Mouse (Mus musculus): ENCODE data around the gene Slmap.

The Slmap gene

GRCm38 (mm10) chr14:26413581-26413980, 121.2 kb downstream of the Slmap start:
- no peak for TF ChIP-seq GATA4 (IDR thresholded peaks at IDR 0.05; ENCODE audit: insufficient replicate concordance, low read length)

GRCm38 (mm10) chr14:26406746-26407145, 128.0 kb downstream of the Slmap start:
- TF ChIP-seq GATA4 (IDR thresholded peaks at IDR 0.05; ENCODE audit: insufficient replicate concordance, low read length) = no peak

DNA sequence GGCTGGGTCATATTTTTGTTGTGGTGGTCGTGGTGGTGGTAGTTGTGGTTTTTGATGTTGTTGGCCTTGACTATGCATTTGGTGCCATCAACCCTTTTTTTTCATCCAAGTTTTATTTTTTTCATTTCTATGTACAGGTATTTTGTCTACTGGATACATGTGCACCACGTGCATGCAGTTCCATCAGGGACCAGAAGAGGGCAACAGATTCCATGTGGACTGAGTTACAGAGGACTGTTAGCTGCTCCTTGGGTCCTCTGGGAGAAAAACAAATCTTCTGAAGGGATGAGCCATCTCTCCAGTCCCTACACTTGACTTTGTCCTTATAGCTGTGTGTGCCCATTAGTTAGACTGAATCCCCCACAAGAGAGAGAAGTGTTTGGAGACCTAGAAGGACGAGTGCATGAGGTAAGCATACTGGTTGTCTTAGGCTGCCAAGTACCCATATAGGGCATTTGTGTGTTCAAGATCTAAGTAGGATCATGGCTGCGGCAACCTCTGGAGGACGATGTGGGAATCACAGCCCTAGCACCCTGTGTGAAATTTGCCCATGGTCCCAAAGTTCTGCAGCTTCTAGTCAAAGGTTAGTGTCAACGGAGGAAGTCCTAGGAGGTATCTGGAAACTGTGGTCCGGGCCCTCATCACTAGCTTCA, 136.1 kb downstream of the Slmap start:
- no peak for TF ChIP-seq GATA4 (IDR thresholded peaks at IDR 0.05; ENCODE audit: insufficient replicate concordance, low read length)

GRCm38 (mm10) chr14:26391866-26392265, 142.9 kb downstream of the Slmap start:
- no peak for TF ChIP-seq GATA4 (IDR thresholded peaks at IDR 0.05; ENCODE audit: insufficient replicate concordance, low read length)

DNA sequence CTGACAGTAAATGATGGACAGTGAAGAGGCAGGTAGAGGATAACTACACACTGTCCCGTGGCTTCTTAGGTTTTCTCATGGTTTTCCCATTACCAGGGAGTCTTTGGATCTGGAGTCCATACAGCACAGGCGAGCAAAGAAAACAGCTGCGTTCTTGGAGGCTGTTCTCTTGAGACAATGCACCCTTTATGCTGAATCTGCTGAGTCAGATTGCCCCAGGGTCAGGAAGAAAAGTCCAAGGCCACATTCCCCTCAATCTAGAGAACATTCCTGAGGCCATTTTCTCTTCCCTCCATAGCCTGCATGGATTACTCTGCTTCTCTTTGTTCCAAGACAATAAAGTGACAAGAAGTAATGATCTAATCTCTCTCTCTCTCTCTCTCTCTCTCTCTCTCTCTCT, 155.7 kb downstream of the Slmap start:
- no peak for TF ChIP-seq GATA4 (IDR thresholded peaks at IDR 0.05; ENCODE audit: insufficient replicate concordance, low read length)

- no peak for TF ChIP-seq GATA4 (IDR thresholded peaks at IDR 0.05; ENCODE audit: insufficient replicate concordance, low read length)
Observed at GRCm38 (mm10) chr14:26376652-26377051, 158.1 kb downstream of the Slmap start.
